Mouse (Mus musculus): Measurements from ENCODE around the gene Timp2.

GRCm38 (mm10) chr11:118375881-118376280, 20.3 kb upstream of the Timp2 start:
- TF ChIP-seq CTCF (IDR thresholded peaks at IDR 0.05; ENCODE audit: borderline replicate concordance, insufficient read depth, low read length) (no peak), POLR2A (IDR thresholded peaks at IDR 0.05; ENCODE audit: low read depth, low read length) (no peak)

Measured in embryonic fibroblast, embryonic 13.5 days (primary cell).